Mouse (Mus musculus): ENCODE measurements around the gene Neurog1. TPM values are rescaled to one million over a fixed set of nuclear protein-coding genes. Genes with fewer than 3 reads are reported as not detected.

The Neurog1 gene
- not detected for total RNA-seq (2021)

DNA sequence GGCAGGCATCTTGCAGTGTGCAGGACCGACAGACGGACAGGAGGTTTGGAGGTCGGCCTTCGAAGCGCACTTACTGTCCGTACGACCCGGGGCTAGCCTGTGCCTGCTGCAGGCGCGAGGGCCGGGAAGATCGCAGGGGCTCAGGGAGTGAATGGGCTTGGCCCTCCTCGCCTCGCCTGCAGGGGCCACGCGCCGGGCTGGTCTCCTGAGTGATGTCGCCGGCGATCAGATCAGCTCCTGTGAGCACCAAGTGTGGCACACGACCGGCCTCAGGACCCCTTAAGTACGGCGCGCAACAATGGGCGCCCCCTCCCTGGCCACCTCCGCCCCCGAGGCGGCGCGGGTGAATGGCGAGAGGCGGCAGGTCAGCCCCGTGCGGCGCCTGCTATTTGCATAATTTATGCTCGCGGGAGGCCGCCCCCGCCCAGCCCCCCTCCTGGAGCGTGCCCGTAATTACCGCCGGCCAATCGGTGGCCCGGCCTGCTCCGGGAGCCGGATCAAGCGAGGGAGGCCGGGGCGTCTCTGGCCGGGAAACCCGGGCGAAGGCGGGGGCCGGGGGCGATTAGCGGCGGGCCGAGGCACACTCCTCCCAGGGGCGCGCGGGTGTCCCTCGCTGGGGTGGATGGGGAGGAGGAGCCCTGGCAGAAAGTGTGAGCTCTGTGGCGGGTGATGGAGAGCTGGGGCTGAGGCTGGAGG, at the start of gene Neurog1:
Neurog1 (minus strand) TSS at position 240 of the 696 bp plus-strand sequence.
- intact Hi-C loops (cut with DNase I): no loop called here

DNA sequence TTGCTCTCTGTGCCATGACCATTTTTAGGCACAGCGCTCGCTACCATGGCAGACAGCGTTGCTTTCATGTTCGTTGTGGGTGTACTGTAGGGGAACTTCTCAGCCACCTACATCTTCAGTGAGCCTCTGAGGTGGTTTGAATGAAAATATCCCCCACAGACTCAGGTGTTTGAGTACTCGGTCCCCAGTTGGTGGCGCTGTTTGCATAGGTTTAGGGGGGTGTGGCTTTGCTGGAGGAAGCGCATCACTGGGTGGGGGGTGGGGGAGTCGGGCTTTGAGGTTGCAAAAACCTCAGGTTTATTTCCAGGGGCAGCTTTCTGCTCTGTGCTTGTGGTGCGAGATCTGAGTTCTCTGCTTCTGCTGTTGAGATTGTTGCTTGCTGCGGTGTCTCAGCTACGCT, 47.4 kb upstream of the Neurog1 start:
- intact Hi-C loops (cut with DNase I): no loop called here
- no peak for DNase-seq

More for the DNA sequence above, at the start of gene Neurog1:
- DNase-seq: no peak

DNA sequence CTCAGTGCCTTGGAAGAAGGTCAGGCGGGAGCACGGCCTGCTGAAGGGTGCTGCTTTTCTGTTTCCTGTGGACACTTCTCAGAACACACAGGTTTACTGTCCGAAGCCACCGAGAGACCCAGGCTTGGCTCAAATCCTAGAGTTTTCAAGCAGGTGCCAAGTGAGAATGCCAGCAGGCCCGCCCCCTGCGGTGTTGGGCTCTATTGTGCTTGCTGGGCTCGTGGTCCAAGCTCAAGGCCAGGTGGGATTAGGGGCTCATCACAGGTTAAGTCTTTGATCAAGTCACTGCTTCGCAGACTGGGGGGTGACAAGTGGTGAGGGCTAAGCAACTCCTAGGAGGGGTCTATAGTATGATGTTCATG, 44.7 kb upstream of the Neurog1 start:
- intact Hi-C loops (cut with DNase I): no loop called here
- DNase-seq: peak in 1 of 2 experiments; percentile 3

DNA sequence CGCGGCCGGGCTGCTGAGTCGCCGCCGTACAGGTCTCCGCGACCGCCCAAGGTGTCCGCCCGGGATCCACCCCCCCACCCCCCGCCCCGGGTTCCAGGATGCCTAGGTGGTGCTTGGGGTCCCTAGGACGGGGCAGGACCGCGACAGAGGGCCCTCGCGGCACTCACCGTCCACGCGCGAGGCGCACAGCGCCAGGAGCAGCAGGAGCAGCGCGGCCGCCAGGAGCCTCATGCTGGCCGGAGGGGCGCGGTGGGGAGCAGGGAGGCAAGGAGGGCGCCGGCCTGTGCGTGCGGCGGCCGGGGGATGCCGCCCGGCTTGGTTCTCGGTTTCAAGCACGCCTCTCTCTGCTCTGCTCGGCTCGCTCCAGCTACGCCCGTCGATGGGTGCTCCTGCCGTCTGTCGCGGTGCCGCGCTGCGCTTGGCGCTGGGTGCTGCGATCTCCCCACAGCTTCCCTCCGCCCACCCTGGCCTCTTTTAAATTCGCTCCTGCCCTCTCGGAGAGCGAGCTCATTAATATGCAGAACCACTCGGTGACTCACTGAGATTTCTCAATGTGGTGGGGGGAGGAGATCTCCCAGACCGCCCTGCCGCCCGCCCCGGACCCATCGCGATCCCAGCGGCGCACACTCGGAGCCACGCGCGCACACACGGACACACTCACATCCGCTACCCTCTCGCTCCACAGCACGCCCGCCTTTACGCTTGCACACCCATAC, 44.1 kb upstream of the Neurog1 start, which contains the start of gene Cxcl14:
Cxcl14 (minus strand) TSS at position 609 of the 716 bp plus-strand sequence.
- DNase-seq: peak; percentile 5 to 14
- intact Hi-C loops (cut with DNase I): no loop called here

DNA sequence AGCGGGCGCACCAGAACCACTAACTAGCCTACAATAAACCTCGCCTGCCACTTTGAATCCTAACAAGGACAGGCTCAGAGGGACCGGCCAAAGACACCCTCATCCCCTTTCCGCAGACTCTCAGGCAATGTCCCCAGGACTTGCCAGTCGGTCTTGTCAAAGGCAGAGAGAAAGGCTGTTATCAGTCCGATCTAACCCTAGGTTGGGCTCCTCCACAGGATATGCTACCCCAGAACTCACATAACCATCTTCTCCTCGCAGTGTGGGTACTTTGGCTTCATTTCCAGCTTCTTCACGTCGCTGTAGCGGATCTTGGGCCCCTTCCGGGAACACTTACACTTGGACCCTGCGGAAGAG, 43.6 kb upstream of the Neurog1 start:
- intact Hi-C loops (cut with DNase I): no loop called here
- no peak for DNase-seq

DNA sequence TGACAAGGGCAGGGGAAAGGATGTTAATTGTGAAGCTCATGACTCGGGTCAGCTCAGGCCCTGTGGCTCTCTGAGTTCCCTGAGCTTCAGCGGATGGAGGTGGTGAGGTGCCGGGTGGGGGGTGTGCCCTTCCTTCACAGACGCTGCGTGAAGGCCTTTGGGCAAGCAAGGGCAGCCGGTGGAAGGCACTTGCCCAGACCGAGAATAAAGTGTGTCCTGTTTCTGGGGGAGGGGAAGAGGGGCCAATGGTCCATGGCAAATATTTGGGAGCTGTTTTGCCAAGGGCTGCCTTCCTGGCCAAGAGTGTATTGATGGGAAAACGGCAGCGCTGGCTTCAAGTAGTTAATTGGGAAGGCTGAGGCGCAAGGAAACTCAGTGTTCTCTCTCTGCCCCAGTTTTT, 42.9 kb upstream of the Neurog1 start:
- no peak for DNase-seq
- intact Hi-C loops (cut with DNase I): no loop called here

DNA sequence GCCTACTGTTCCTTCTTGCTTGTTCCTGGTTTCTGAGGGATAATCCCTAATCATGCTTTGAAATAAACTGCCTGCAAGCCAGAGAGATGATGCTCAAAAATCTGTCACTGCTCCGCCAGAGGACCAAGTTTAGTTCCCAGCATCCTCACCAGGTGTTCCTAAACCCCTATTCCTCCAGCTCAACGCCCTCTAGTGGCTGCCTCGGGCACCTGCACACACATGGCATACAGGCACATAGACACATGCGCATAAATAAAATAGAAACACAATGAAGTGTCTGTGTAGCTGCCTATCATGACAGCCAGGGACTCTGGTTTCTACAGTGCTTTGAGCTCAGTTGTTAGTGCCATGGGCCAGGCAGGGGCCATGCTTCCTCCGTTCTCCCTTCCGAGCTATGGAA, 38.0 kb upstream of the Neurog1 start:
- no peak for DNase-seq
- intact Hi-C loops (cut with DNase I): no loop called here

DNA sequence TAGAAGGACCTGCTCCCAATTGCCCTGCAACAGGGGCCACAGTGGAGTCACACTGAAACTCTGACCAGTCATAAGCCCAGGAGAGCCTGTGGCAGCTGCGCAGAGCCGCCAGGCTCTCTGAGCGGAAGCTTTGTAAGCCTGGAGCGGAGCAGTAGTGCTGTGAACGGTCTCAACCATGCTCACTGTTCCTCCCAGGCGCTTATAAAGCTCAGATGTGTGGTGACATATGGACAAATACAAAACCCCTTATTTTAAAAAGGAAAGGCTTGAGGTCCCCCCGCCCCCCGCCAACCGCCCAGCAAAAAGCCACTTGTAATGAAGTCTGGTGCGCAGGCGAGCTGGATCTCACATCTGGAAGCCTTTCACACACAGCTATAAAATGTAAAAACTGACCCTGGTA, 37.3 kb upstream of the Neurog1 start:
- DNase-seq: no peak
- intact Hi-C loops (cut with DNase I): no loop called here

DNA sequence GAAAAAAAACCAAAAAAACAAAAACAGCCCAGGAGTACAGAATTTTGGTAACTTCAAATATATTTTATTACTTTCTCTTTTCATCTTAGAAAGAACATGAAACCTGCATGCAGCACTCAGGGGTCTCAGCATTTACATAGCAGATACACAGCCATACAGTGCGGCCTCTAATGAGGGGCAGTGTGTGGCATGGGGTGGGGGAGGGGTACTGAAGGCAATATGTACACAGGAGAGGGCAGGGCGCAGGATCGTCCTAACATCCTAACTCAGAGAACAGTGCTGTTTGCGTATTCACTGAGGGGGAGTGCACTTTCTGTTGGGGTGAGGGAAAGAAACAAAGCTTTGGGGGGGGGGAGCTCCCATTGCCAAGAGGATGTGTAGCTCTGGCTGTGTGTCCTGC, 36.6 kb upstream of the Neurog1 start:
- no peak for DNase-seq
- intact Hi-C loops (cut with DNase I): no loop called here

DNA sequence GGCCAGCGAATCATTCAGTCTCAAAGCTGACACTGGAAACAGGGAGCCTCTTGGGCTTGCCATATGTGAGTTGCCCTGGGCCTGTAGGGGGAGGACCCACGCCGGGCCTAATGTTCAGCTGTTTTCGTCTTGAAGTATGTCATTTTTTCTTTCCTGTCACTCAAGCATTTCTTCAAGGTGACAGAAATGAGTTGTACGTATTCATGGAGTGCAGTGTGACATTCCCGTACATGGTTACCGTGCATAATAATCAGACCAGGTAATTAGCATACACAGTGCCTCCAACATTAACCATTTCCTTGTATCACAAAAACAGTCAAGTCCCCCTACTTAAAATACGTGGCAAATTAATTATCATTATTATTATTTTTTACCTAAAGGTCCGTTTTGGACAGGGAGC, 35.1 kb upstream of the Neurog1 start:
- DNase-seq: no peak
- intact Hi-C loops (cut with DNase I): no loop called here

DNA sequence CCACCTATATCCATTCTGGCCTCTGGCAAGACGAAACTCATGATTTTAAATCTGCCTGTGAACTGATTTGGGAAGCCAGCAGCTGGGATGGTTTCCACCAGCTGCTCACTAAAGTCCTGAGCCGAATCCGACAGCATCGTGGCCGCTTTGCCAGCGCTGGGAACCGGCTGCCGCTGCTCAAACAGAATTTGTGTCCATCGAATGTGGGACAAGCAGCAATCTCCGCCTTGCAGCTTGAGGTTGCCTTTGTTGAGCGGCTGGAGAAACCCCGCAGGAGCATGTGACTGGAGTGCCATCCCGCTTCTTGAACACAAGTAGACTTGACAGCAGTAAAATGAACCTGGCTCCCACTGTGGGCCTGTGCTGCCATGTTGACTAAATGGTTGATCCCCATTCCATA, 31.4 kb upstream of the Neurog1 start:
- intact Hi-C loops (cut with DNase I): no loop called here

DNA sequence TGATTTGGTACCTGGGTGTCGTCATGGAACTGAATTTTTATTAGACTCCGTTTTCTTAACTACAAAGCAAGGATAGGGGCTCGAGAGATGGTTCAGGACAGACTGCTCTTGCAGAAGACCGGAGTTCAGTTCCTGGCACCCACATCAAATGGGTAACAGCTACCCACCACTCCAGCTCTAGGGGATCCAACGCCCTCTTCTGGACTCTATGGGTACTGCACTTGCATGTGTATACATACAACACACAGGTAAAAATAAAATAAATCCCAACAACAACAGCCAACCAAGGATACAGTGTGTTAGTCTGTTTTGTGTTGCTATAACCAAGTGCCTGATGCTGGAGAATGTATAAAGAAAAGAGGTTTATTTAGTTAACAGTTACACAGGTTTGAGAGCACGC, 28.4 kb upstream of the Neurog1 start:
- DNase-seq: no peak
- intact Hi-C loops (cut with DNase I): no loop called here

More for the DNA sequence above, 31.4 kb upstream of the Neurog1 start:
- DNase-seq: no peak

DNA sequence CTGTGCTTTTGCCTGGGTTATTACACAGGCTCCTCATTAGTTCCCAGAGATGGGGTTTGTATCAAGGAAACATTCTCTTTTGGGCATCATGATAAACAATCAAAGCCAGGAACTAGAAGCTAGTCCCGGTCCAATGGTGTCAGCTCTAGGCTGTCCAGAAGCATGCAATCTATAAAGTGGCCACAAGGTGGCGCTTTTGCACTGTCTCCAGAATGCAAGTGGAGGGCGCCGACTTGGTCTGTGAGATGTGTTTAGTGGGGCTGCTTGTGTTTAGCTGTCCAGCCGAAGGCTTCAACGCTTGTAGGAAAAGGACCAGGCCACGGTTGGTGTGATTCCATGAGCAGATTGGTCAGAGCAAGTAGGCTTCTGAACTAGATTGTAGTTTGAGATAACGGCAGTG, 27.5 kb upstream of the Neurog1 start:
- intact Hi-C loops (cut with DNase I): loop anchor here (1.0 kb wide), 2 partner anchors 143 to 150 kb away; no protein-coding TSS in a partner anchor

DNA sequence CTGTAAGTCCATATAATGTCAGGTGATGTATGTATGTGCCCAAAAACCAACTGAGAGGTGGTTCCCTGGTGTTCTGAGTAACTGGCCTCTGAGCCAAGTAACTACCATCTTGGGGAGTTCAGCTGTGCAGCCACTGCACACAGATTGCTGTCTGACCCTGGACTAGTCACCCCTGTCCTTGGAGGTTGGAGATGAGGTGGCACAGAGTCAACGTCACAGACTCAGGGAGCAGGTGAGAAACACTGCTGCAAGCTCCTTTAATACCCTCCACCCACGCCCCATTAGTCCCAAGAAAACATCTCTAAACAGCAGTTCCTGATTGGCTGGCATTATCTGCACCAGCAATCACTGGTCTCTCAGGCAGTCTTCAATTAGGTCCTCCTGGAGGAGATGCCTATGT, 23.2 kb upstream of the Neurog1 start:
- intact Hi-C loops (cut with DNase I): no loop called here
- DNase-seq: no peak

More for the DNA sequence above, 27.5 kb upstream of the Neurog1 start:
- DNase-seq: peak; percentile 79 to 89

DNA sequence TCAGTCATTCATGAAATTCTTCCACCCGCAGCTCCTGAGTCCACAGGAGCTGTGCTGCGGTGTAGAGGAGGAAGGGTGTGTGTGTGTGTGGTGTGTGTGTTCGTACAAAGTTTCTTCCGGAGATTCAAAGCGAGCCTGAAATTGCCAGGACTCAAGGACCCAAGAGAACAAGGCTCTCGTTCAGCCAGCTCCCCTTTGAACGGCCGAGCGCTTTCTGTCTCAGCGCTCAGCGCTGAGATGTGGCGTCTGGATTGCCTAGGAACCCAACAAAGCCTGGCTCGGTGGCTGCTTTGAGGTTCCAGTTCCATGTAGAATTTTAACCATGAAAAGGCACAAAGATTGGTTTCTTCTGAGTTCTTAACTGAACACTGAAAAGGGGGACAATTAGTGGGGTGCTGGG, 18.2 kb upstream of the Neurog1 start:
- no peak for DNase-seq
- intact Hi-C loops (cut with DNase I): no loop called here

DNA sequence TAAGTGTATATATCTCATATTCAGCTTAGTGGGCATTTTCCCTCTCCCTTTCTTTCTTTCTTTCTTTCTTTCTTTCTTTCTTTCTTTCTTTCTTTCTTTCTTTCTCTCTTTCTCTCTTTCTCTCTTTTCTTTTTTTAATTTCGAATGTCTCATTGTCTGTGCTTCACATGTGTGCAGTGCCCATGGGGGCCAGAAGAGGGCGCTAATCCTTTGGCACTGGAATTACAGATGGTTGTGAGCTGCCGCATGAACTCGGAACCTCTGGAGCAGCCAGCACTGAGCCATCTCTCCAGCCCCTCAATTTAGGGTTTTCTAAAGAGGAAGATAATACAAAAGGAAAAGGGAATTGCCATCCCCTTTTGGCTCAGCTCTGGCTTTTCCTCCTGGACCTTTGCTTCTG, 15.4 kb upstream of the Neurog1 start:
- no peak for DNase-seq
- intact Hi-C loops (cut with DNase I): no loop called here

DNA sequence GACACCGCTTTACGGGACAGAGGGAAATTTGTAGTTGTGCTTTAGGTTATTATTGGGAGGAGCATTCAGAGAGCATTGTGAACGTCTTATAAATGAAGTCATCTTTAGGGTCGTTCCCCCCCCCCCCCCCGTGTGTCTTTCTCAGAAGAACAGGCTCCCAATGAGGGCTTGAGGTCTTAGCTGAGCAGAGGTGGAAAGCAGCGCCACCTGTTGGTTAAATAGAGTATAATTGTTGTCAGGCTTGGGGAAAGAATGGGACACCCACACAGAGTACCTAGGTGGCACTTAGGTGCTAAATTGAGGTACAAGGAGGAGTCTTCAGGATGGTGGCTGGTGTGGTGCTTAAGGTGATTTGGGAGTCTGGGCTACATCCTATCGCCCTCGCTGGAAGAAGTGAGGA, 14.5 kb upstream of the Neurog1 start:
- intact Hi-C loops (cut with DNase I): loop anchor here (1.0 kb wide), 1 partner anchor 69 kb away; no protein-coding TSS in a partner anchor

DNA sequence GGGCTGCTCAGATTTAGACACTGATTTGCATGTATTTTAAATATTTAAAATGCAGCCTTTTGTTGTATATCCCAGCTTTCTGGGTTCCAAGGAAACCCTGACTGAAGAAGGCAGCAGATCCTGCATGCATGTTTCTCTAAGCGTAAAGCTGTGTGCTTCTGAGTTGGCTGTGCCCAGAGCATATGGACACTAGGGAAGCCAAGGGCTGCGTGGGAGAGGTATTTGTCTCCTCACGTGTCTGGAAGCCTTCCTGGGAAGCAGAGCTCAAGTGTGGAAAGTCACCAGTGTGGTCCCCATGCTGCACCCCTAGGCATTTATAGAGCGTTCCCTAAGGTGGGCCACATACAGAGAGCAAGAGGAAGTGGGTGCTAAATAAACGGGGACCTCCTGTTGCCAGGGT, 13.7 kb upstream of the Neurog1 start:
- no peak for DNase-seq
- intact Hi-C loops (cut with DNase I): loop anchor here (1.0 kb wide), 1 partner anchor 68 kb away; no protein-coding TSS in a partner anchor

More for the DNA sequence above, 14.5 kb upstream of the Neurog1 start:
- peak; percentile 35 to 56 for DNase-seq

DNA sequence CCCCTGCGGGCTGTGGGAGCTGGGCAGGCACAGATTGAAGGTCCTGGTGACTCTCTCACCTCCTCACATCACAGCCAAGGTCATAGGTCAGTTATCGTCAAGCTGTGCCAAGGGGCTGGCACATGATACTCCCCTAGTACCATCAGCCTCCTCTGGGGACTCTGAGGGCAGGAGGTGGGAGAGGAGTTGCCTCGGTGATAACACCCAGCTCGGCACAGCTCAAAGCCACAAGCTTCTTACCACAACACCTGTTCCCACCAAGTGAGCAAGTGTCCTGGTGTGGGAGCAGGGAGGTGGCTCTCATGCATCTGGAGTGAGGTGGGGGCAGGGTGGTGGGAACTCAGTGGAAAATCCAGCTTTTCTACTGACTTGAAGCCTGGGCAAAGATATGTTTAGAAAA, 10.3 kb upstream of the Neurog1 start:
- intact Hi-C loops (cut with DNase I): no loop called here
- DNase-seq: no peak

DNA sequence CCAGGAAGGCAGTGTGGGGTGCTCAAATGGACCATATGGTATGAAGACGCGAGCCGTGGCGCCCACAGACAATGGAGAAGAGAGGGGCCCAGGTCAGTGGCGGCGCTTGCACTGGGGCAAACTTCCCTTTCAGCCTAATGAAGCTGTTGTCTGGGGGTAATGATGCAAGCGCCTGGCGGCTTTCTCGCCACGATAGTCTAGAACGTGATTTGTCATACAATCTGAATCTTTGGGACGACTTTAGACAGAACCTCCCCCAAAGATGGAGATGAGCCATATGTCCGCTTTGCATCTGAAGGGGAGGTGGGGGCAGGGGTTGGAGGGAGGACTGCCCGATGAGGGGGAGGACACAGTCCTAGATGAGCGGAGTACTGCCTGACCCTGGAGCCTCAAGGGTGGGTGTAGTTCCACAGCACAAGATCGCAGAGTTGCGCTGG, 8.4 kb upstream of the Neurog1 start:
- intact Hi-C loops (cut with DNase I): no loop called here
- no peak for DNase-seq

DNA sequence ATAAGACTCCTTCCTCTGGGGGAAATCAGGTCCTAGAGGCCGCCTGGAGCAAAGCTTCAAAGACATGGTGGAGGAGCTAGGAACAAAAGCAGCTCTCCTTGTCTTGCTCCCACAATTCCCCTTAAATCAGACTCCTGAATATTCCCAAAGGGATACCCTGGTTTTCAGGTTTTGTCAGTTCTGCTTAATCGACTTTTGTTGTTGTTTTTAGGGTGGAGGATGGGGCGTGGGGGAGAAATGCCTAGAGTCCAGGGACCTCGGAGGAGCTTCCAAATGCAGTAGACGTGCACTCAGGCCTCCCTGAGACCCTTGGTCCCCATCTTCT, 7.9 kb upstream of the Neurog1 start:
- DNase-seq: no peak
- intact Hi-C loops (cut with DNase I): no loop called here
